Mouse (Mus musculus) hindbrain, embryonic 16.5 days (tissue): ENCODE measurements at regions not wholly inside any gene's neighbourhood (a gene's known extent, or its start where the extent isn't known, plus 50 kb on each side); places are given as distances from the start of the nearest gene placed in this dataset.
"Not testable (repeated sequence)": the region's sequence is repeated elsewhere in the genome, so short reads cannot be mapped to it uniquely, and the experiment has no call there.

ENCODE experiments used
- ATAC-seq: fragments of 200-750 bp; cut with Nextera tagmentation; 2 replicates; pipeline ENCODE4 v1.8.0; 2017; ENCODE audit warnings: moderate TSS enrichment, moderate library complexity
- H3K27ac ChIP-seq: fragments of 300-500 bp; sonication (generic); 2 replicates; pipeline ENCODE4 v1.5.1; 2014; ENCODE audit warnings: low read depth, mild to moderate bottlenecking, control low read depth, low read length, moderate library complexity
- H3K27me3 ChIP-seq: fragments of 300-500 bp; sonication (generic); replicated peaks from 2 replicates; pipeline ENCODE4 v1.6.1; 2014; ENCODE audit warnings: low read length; ENCODE audit not compliant: control insufficient read depth, insufficient read depth
- H3K36me3 ChIP-seq: fragments of 300-500 bp; sonication (generic); 2 replicates; pipeline ENCODE4 v1.6.1; 2014; ENCODE audit warnings: mild to moderate bottlenecking, low read length, moderate library complexity, mixed read lengths; ENCODE audit not compliant: control insufficient read depth, insufficient read depth
- H3K4me1 ChIP-seq: fragments of 300-500 bp; sonication (generic); 2 replicates; pipeline ENCODE4 v1.6.1; 2014; ENCODE audit warnings: low read depth, low read length; ENCODE audit not compliant: control insufficient read depth, insufficient read depth
- H3K4me2 ChIP-seq: fragments of 300-500 bp; sonication (generic); 2 replicates; pipeline ENCODE4 v1.6.1; 2014; ENCODE audit warnings: mild to moderate bottlenecking, low read length, control low read depth, moderate library complexity
- H3K4me3 ChIP-seq: fragments of 300-500 bp; sonication (generic); 2 replicates; pipeline ENCODE4 v1.5.1; 2014; ENCODE audit warnings: mild to moderate bottlenecking, low read length, control low read depth, moderate library complexity
- H3K9ac ChIP-seq: fragments of 300-500 bp; sonication (generic); 2 replicates; pipeline ENCODE4 v1.6.1; 2014; ENCODE audit warnings: low read depth, mild to moderate bottlenecking, control low read depth, low read length, moderate library complexity
- H3K9me3 ChIP-seq: fragments of 300-500 bp; sonication (generic); 2 replicates; pipeline ENCODE4 v1.6.1; 2014; ENCODE audit warnings: mild to moderate bottlenecking, low read length, moderate library complexity; ENCODE audit not compliant: control insufficient read depth
- WGBS: fragments of 180-500 bp; shearing (Covaris S2); extraction: QIAGEN DNeasy Blood & Tissue Kit; methylation state at CpG from one replicate; pipeline ENCODE4 v1.1.7; 2014; 5-methylcytosine and 5-hydroxymethylcytosine counted together

- no peak for ATAC-seq
- Histone ChIP-seq H3K9ac (no peak overlapping the region), H3K36me3 (no peaks in the 10 kb centered on the region), H3K9me3 (no peaks in the 10 kb centered on the region), H3K4me2 (no peak overlapping the region), H3K4me1 (no peaks in the 10 kb centered on the region), H3K27ac (no peak overlapping the region), H3K27me3 (no peaks in the 10 kb centered on the region), H3K4me3 (no peak overlapping the region)
- WGBS: 80% methylated on average over 2 of the region's 2 CpGs
Measured at GRCm38 (mm10) chr13:50092537-50092936, 157.6 kb downstream of the Gm906 start.

DNA sequence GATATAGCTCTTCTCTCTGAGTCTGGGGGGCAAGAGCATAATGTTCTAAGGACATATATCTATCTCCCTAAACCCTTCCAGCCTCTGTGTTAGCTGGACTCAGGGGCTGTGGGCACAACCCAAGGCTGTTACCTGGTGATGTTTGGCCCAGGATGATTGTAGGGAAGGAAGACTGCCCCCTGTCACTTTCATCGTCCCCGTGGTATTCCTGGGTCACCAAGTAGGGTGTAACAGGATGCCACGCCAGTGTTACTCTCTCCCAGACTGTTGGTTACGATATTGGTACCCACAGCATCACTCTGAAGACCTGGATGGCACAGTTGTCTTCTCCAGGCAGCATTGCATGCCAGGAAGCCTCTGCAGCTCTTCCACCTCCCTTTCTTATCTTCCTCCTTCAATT, 185.3 kb downstream of the Gm906 start:
- H3K4me2 ChIP-seq: no peak overlapping the region
- H3K9ac ChIP-seq: no peak overlapping the region
- no peak overlapping the region for H3K27ac ChIP-seq
- H3K27me3 ChIP-seq: no peaks in the 10 kb centered on the region
- H3K4me1 ChIP-seq: no peaks in the 10 kb centered on the region
- ATAC-seq: no peak
- no peaks in the 10 kb centered on the region for H3K9me3 ChIP-seq
- no peaks in the 10 kb centered on the region for H3K36me3 ChIP-seq
- no peak overlapping the region for H3K4me3 ChIP-seq
- WGBS: 80% methylated on average over 4 of the region's 4 CpGs

GRCm38 (mm10) chr13:50064365-50064764, 185.7 kb downstream of the Gm906 start:
- not testable (repeated sequence) for H3K27ac ChIP-seq, H3K4me1 ChIP-seq, H3K4me3 ChIP-seq, ATAC-seq, H3K9ac ChIP-seq, H3K36me3 ChIP-seq, H3K27me3 ChIP-seq, H3K9me3 ChIP-seq, H3K4me2 ChIP-seq
- WGBS: 67% methylated on average over 2 of the region's 2 CpGs

GRCm38 (mm10) chr13:50059676-50060075, 190.4 kb downstream of the Gm906 start:
- H3K27me3 ChIP-seq, H3K9ac ChIP-seq, H3K27ac ChIP-seq, H3K4me1 ChIP-seq, H3K4me2 ChIP-seq, H3K36me3 ChIP-seq, H3K9me3 ChIP-seq, ATAC-seq, H3K4me3 ChIP-seq: not testable (repeated sequence)
- WGBS: 91% methylated on average over 1 of the region's 1 CpGs

DNA sequence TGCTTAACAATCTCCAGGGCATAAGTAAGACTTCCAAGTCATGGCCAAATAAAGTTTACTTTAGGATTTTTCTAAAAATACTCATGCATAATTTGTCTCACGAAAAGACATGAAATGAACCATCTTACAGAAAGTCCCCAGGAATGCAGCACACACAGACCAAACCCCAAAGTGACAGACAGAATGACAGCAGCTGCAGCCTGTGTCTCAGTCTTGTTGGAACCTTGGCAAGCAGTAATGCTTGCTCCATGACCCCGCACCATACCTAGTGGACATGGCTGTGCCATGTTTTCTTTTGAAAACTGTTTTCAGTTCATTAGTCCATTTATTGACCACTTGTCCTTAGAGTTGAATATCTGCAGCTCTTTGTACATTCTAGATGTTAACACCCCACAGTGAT, 191.1 kb downstream of the Gm906 start:
- not testable (repeated sequence) for H3K36me3 ChIP-seq, H3K4me3 ChIP-seq, H3K27ac ChIP-seq, H3K9me3 ChIP-seq, H3K4me1 ChIP-seq, H3K4me2 ChIP-seq, H3K9ac ChIP-seq, ATAC-seq, H3K27me3 ChIP-seq
- whole genome bisulfite sequencing: 88% methylated on average over 2 of the region's 2 CpGs

DNA sequence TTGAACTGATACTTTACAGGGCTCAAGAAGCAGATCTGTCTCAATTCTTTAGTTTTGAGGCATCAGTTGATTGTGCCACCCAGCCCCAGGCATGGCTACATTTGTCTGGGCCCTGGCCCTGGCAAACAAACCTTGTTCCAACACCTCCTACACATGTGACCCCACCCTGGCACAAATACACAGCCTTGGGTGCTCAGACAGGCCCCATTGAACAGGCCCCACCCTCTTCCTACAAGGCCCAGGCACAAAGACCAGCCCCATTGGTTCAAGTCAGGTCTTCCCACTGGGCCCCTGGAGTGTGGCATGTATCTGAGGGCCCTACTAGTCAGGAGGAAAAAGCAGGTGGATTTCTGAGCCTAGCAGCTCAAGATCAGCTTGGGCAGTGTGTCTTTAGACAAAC, 198.4 kb downstream of the Gm906 start:
- not testable (repeated sequence) for H3K36me3 ChIP-seq, H3K4me3 ChIP-seq, H3K9me3 ChIP-seq, H3K4me1 ChIP-seq, H3K27ac ChIP-seq, H3K27me3 ChIP-seq, H3K9ac ChIP-seq, ATAC-seq, H3K4me2 ChIP-seq

- not testable (repeated sequence) for H3K9me3 ChIP-seq, H3K9ac ChIP-seq, H3K27me3 ChIP-seq, ATAC-seq, H3K4me1 ChIP-seq, H3K4me3 ChIP-seq, H3K36me3 ChIP-seq, H3K4me2 ChIP-seq, H3K27ac ChIP-seq
- 80% methylated on average over 3 of the region's 3 CpGs for WGBS
Measured at GRCm38 (mm10) chr13:50051110-50051509, 199.0 kb downstream of the Gm906 start.

GRCm38 (mm10) chr13:50031757-50032156, 218.4 kb downstream of the Gm906 start:
- Histone ChIP-seq H3K27me3 (no peaks in the 10 kb centered on the region), H3K4me1 (no peaks in the 10 kb centered on the region), H3K4me2 (no peak overlapping the region), H3K9me3 (no peaks in the 10 kb centered on the region), H3K9ac (no peak overlapping the region), H3K4me3 (no peak overlapping the region), H3K36me3 (no peaks in the 10 kb centered on the region), H3K27ac (no peak overlapping the region)
- no peak for ATAC-seq
- 40% methylated on average over 1 of the region's 1 CpGs for WGBS

DNA sequence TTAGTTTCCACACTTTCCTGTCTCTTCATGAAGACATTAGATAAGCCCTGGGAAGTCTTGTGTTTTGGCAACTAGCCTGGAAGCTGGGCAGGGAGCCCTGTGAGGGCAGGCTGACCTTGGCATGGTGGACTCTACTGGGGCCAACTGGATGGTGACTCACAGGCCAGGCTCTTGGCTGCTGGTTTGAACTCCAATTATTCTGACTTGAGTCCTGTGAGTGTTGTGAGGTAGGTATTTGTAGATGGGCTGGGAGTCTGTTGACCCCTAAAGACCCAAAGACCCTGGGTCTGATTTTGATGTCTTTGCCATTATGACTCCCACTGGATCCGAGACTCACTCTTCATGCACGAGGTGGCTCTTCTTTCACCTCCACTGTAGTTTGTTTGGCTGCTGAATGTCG, 208.9 kb upstream of the Gm30302 start:
- not testable (repeated sequence) for H3K27me3 ChIP-seq, H3K4me2 ChIP-seq, H3K27ac ChIP-seq, H3K4me1 ChIP-seq, H3K36me3 ChIP-seq, ATAC-seq, H3K9ac ChIP-seq, H3K9me3 ChIP-seq, H3K4me3 ChIP-seq
- WGBS: 100% methylated on average over 3 of the region's 3 CpGs

DNA sequence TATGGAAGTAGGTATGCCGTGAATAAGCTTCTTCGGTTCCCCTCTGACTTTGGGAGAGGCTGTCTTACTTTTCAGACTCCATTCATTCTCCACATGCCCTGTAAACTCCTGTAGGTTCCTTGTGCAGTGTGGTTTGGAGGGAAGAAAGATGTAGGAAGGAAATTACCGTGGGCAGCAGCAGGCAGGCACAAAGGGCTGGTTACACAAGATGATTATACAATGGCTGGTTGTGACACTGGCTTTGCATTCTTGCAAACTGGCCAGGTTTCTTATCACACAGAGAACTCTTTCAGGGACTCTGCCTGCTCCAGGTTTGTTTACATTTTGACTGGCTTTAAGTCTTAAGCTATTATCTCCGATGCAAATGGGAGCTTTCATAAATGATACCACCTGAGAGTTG, 167.3 kb upstream of the Gm30302 start:
- not testable (repeated sequence) for ATAC-seq, H3K36me3 ChIP-seq, H3K4me2 ChIP-seq, H3K9ac ChIP-seq, H3K9me3 ChIP-seq, H3K27me3 ChIP-seq, H3K27ac ChIP-seq, H3K4me3 ChIP-seq, H3K4me1 ChIP-seq
- WGBS: 78% methylated on average over 3 of the region's 4 CpGs
